Mouse (Mus musculus) bone marrow, adult 2 months (tissue): ENCODE measurements around the gene Plekhb2.

Experiments
- CTCF ChIP-seq: fragments of 200-500 bp; IDR thresholded peaks from 2 replicates; pipeline ENCODE4 v1.5.1; 2011; ENCODE audit warnings: low read length, control low read depth; ENCODE audit not compliant: control insufficient read depth, insufficient read depth
- POLR2A ChIP-seq: fragments of 200-500 bp; IDR thresholded peaks from 2 replicates; pipeline ENCODE4 v1.6.1; 2011; ENCODE audit warnings: low read depth, mild to moderate bottlenecking, control low read depth, low read length, borderline replicate concordance; ENCODE audit not compliant: control insufficient read depth

GRCm38 (mm10) chr1:34830934-34831333 lies 18.8 kb upstream of the Plekhb2 start:
- TF ChIP-seq POLR2A: no peak
- no peak for TF ChIP-seq CTCF
